Comparison of ENCODE assay signal across 8 mouse cellular contexts in the genomic region with DNA sequence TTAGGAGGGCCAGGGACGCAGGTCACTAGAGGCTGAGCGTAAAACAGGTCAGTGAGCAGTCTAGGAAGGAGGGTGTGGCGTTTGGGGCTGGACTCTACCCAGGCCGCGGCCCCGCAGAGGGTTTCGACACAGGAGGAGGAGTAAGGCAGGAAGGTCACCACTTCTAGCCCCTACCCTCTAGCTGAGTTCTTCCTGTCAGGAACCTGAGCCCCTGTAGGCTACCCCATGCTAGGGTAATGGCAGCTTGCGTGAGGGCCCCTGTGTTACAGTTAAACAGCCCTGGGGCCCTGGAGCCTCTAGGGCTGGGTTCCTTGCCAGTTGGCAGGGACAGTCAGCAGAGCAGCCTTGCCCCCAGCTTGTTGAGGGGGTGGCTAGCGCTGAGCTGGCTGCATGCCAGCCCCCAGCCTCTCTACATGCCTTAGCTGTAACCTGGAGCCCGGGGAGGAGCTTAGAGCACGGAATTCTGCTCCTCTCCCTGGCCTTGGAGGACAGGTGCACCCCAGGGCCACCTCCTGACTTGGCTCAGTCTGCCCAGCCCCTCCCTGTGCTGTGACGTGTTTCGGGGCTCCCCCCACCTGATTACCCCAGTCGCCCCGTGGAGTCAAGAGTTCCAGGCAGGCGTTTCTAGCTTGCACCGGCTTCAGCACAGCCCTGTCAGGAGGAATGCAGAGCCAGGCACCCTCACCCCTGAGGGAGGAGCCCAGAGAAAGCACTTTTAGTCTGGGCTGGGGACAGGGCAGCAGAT. TPM values are rescaled to one million over a fixed set of nuclear protein-coding genes. Genes with fewer than 3 reads are reported as not detected.
DNase-seq lines count a peak whose midpoint lies in the region; ATAC-seq lines count a peak whose summit lies in the region.

No protein-coding gene starts in this region.

- H3K4me3 ChIP-seq in forebrain, embryonic 10.5 days: peak overlapping the region; percentile 9; the same call in 1 of the 2 replicates
- H3K4me3 ChIP-seq in hindbrain, embryonic 11.5 days (ENCODE audit: low read depth, low read length): no peak overlapping the region

- DNase-seq in 3T3-L1 (ENCODE audit: low read depth, low spot score): peak; percentile 76
- peak; percentile 88 for DNase-seq in adrenal gland, postnatal 14 days
- DNase-seq in forebrain, embryonic 10.5 days (ENCODE audit: extremely low spot score, low spot score): no peak
- DNase-seq in hindbrain, embryonic 11.5 days (ENCODE audit: low spot score): no peak
- DNase-seq in layer of hippocampus, postnatal 10 days (ENCODE audit: low spot score in 2 of 2): peak; percentile 69 to 77
- peak; percentile 85 for DNase-seq in lung, postnatal 10 days
- DNase-seq in right cerebral cortex, adult 18-20 months: peak; percentile 66
- no peak for DNase-seq in B cell, adult 2 months

- H3K27me3 ChIP-seq in forebrain, embryonic 10.5 days (ENCODE audit: poor library complexity, severe bottlenecking): no peaks in the 10 kb centered on the region
- no peaks in the 10 kb centered on the region for H3K27me3 ChIP-seq in hindbrain, embryonic 11.5 days (ENCODE audit: control insufficient read depth, insufficient read depth, low read length)

- peaks cover 64% of the 10 kb centered on the region for H3K4me1 ChIP-seq in forebrain, embryonic 10.5 days
- peaks cover 17% of the 10 kb centered on the region for H3K4me1 ChIP-seq in hindbrain, embryonic 11.5 days (replicated peaks; ENCODE audit: control insufficient read depth, insufficient read depth, low read length)

- no peak overlapping the region for H3K4me2 ChIP-seq in hindbrain, embryonic 11.5 days (replicated peaks; ENCODE audit: low read depth, low read length)

- H3K36me3 ChIP-seq in forebrain, embryonic 10.5 days (replicated peaks): peaks cover 45% of the 10 kb centered on the region
- no peaks in the 10 kb centered on the region for H3K36me3 ChIP-seq in hindbrain, embryonic 11.5 days (ENCODE audit: control insufficient read depth, insufficient read depth, low read length)

- H3K9ac ChIP-seq in hindbrain, embryonic 11.5 days (ENCODE audit: low read depth, low read length): no peak overlapping the region

- ATAC-seq in hindbrain, embryonic 11.5 days (ENCODE audit: low FRiP score): no peak

- no peaks in the 10 kb centered on the region for H3K9me3 ChIP-seq in forebrain, embryonic 10.5 days
- no peaks in the 10 kb centered on the region for H3K9me3 ChIP-seq in hindbrain, embryonic 11.5 days (ENCODE audit: control insufficient read depth, low read length)

- peak overlapping the region; percentile 60 for H3K27ac ChIP-seq in forebrain, embryonic 10.5 days
- peak overlapping the region; percentile 42; the same call in 1 of the 2 replicates for H3K27ac ChIP-seq in hindbrain, embryonic 11.5 days (ENCODE audit: low read depth, low read length)

- WGBS in forebrain, embryonic 10.5 days: 71% methylated on average over 17 of the region's 17 CpGs
- WGBS in hindbrain, embryonic 11.5 days: 70% methylated on average over 17 of the region's 17 CpGs

RNA-seq across cellular contexts. Expression of a gene that starts 15.6 kb away (rescaled TPM):
- 786 and 963 TPM in 2 replicates for total RNA-seq in adrenal gland, postnatal 14 days (2021)
- polyA plus RNA-seq in forebrain, embryonic 10.5 days (2016; fragmentation: Nextera tagmentation; extraction: Ambion mirVana): 1,454 and 1,463 TPM in 2 replicates
- 1,244 and 1,247 TPM in 2 replicates for polyA plus RNA-seq in hindbrain, embryonic 11.5 days (2014; fragmentation: Nextera tagmentation; extraction: Ambion mirVana)
- total RNA-seq in layer of hippocampus, postnatal 10 days (2021): 100 to 1,000 TPM; 458 to 467 TPM

RNA-seq across cellular contexts. Expression of a gene that starts 21.4 kb away (rescaled TPM):
- 59.7 and 60.4 TPM in 2 replicates for total RNA-seq in adrenal gland, postnatal 14 days (2021)
- 64.9 and 66.1 TPM in 2 replicates for polyA plus RNA-seq in forebrain, embryonic 10.5 days (2016; fragmentation: Nextera tagmentation; extraction: Ambion mirVana)
- 31.8 and 39.4 TPM in 2 replicates for polyA plus RNA-seq in hindbrain, embryonic 11.5 days (2014; fragmentation: Nextera tagmentation; extraction: Ambion mirVana)
- 10 to 100 TPM; 76.4 to 96.2 TPM for total RNA-seq in layer of hippocampus, postnatal 10 days (2021)

RNA-seq across cellular contexts. Expression of a gene that starts 37.2 kb away (rescaled TPM):
- total RNA-seq in adrenal gland, postnatal 14 days (2021): 48.9 and 54.8 TPM in 2 replicates
- 34.3 and 35.8 TPM in 2 replicates for polyA plus RNA-seq in forebrain, embryonic 10.5 days (2016; fragmentation: Nextera tagmentation; extraction: Ambion mirVana)
- 9.0 and 10.1 TPM in 2 replicates for polyA plus RNA-seq in hindbrain, embryonic 11.5 days (2014; fragmentation: Nextera tagmentation; extraction: Ambion mirVana)
- total RNA-seq in layer of hippocampus, postnatal 10 days (2021): 10 to 100 TPM; 30.0 to 30.8 TPM

RNA-seq across cellular contexts. Expression of a gene that starts 59.2 kb away (rescaled TPM):
- total RNA-seq in adrenal gland, postnatal 14 days (2021): 18.1 and 23.5 TPM in 2 replicates
- polyA plus RNA-seq in forebrain, embryonic 10.5 days (2016; fragmentation: Nextera tagmentation; extraction: Ambion mirVana): 13.1 and 13.9 TPM in 2 replicates
- polyA plus RNA-seq in hindbrain, embryonic 11.5 days (2014; fragmentation: Nextera tagmentation; extraction: Ambion mirVana): 21.3 and 23.1 TPM in 2 replicates
- total RNA-seq in layer of hippocampus, postnatal 10 days (2021): 10 to 100 TPM; 25.8 to 29.8 TPM

Comparison
In these comparisons a context has a peak if more than half of its experiments do, and no peak if none do; other contexts are left out.
1. DNase-seq: peak in 3T3-L1 (single experiment), adrenal gland, postnatal 14 days (single experiment), layer of hippocampus, postnatal 10 days (2 of 2), lung, postnatal 10 days (single experiment) and right cerebral cortex, adult 18-20 months (single experiment); none in forebrain, embryonic 10.5 days (single experiment), hindbrain, embryonic 11.5 days (single experiment) and B cell, adult 2 months (0 of 2).